Mouse (Mus musculus) liver, postnatal 0 days (tissue): ENCODE measurements around the gene Sowahb.

Experiments
- CTCF ChIP-seq: sonication (generic); IDR thresholded peaks from 2 replicates; pipeline ENCODE4 v1.5.1; 2016; ENCODE audit warnings: antibody characterized with exemption, low read depth
- EP300 ChIP-seq: IDR thresholded peaks from 2 replicates; pipeline ENCODE4 v1.6.1; 2016; ENCODE audit warnings: antibody characterized with exemption, low read depth, mild to moderate bottlenecking

DNA sequence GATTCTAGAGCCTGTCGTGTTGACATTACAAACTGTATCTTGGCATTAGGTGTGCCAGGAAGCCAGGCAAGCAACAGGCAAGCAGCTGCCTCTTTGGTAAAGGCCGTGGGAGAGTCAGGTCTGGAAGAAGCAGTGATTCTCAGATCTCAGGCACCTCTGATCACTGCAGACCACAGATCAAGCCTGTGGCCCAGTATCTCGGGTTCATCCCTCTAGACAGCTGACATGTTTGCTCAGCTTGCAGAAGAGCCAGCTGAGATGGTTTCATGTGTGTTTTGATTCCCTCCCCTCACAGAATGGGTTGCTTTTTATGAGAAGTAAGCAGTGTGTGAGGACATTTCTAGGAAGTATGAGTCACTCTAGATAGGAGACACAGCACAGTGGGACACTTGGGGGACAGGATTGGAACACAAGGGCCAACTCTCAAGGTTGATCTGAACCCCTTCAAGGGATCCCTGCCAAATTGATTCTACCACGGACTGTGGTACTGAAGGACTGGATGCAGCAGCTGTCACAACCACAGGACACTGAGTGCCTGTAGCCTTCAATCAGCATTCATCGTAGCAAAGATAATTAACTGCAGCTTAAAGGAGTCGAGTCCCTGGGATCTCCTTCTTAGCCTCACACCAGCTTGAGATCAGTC is 24.7 kb downstream of the Sowahb start:
- TF ChIP-seq CTCF, result no peak
- TF ChIP-seq EP300, result no peak
